Mouse (Mus musculus): ENCODE results near the gene Stxbp3. TPM values are rescaled to one million over a fixed set of nuclear protein-coding genes. Genes with fewer than 3 reads are reported as not detected.

Stxbp3 gene
- total and polyA plus RNA-seq, 3 experiments, result 15.9 to 32.2 TPM; not detected in 1

DNA sequence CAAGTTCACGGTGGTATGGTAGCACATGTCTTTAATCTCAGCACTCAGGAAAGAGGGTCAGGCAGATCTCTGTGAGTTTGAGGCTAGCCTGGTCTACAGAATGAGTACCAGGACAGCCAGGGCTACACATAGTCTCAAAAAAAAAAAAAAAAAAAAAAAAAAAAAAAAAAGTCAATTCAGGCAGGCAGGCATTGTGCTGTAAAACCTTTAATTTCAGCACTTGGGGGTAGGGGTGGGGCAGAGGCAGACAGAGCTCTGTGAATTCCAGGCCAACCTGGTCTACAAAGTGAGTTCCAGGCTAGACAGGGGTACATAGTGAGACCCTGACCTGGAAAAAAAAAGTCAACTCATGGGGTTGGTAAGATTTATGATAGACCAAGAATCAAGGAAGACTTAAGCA, 17.4 kb upstream of the Stxbp3 start:
- no peaks in the 10 kb centered on the region for H3K79me2 ChIP-seq (ENCODE audit: control insufficient read depth, insufficient read depth, low read length, poor library complexity)
- no peak overlapping the region for H3K27ac ChIP-seq (ENCODE audit: control insufficient read depth, low read depth, low read length)
- peaks cover 0 to 8% of the 10 kb centered on the region in 2 experiments; a peak in 1 of 4 replicates for H3K4me1 ChIP-seq (ENCODE audit: control insufficient read depth in 1 of 2, insufficient read depth in 2 of 2, low read length in 2 of 2)
- no peak overlapping the region for H3K4me3 ChIP-seq (ENCODE audit: control insufficient read depth in 1 of 2, insufficient read depth in 1 of 2, low read depth in 2 of 2, low read length in 2 of 2)
- DNase-seq (ENCODE audit: low read depth, low spot score), result no peak
- H3K9ac ChIP-seq (ENCODE audit: control insufficient read depth, low read depth, low read length, poor library complexity, severe bottlenecking), result no peak overlapping the region
- H3K36me3 ChIP-seq (ENCODE audit: control insufficient read depth in 1 of 2, insufficient read depth in 2 of 2, low read length in 2 of 2), result peaks cover 0 to 5% of the 10 kb centered on the region in 2 experiments; a peak in 2 of 4 replicates
- H3K27me3 ChIP-seq (ENCODE audit: control insufficient read depth in 1 of 2, insufficient read depth in 2 of 2, low read length in 2 of 2), result no peaks in the 10 kb centered on the region; a peak in 1 of 4 replicates
- H3K9me3 ChIP-seq (replicated peaks; ENCODE audit: insufficient read depth, low read length), result no peaks in the 10 kb centered on the region
- no peak for TF ChIP-seq TAL1 (IDR thresholded peaks at IDR 0.05; ENCODE audit: low read length)
- TF ChIP-seq ZNF384 (IDR thresholded peaks at IDR 0.05; ENCODE audit: low read depth, low read length), result peak; percentile 32; the same call in 1 of the 2 replicates

DNA sequence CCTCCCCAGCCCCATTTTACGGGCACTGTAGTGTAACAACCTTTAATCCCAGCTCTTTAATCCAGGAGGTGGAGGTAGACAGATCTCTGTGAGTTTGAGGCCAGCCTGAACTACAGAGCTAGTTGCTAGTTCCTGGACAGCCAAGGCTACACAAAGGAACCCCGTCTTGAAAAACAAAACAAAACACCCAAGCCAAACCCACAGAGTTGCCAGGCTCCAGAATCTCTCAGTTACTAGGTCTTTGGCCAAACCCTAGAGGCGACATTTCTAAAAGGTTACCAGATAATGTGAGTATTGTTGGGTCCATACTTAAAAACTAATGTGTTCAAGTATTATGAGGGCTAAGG, 16.8 kb upstream of the Stxbp3 start:
- H3K27ac ChIP-seq (ENCODE audit: control insufficient read depth, low read depth, low read length), result no peak overlapping the region
- no peak for TF ChIP-seq HCFC1 (IDR thresholded peaks at IDR 0.05; ENCODE audit: low read depth, low read length)
- no peak for TF ChIP-seq NRF1 (IDR thresholded peaks at IDR 0.05; ENCODE audit: insufficient read depth, low read depth, low read length, poor library complexity, severe bottlenecking)
- TF ChIP-seq CHD2 (IDR thresholded peaks at IDR 0.05; ENCODE audit: low read length), result no peak
- no peak for TF ChIP-seq EP300 (IDR thresholded peaks at IDR 0.05; ENCODE audit: low read depth in 1 of 2, low read length in 2 of 2)
- TF ChIP-seq GATA1 (IDR thresholded peaks at IDR 0.05; ENCODE audit: low read depth, low read length), result no peak
- TF ChIP-seq SMC3 (IDR thresholded peaks at IDR 0.05; ENCODE audit: low read depth, low read length), result no peak
- no peak for TF ChIP-seq MYB (IDR thresholded peaks at IDR 0.05; ENCODE audit: low read depth, low read length)
- no peak overlapping the region for H3K9ac ChIP-seq (ENCODE audit: control insufficient read depth, low read depth, low read length, poor library complexity, severe bottlenecking)
- H3K4me1 ChIP-seq (ENCODE audit: control insufficient read depth in 1 of 2, insufficient read depth in 2 of 2, low read length in 2 of 2), result peaks cover 0 to 8% of the 10 kb centered on the region in 2 experiments; a peak in 1 of 4 replicates
- DNase-seq (ENCODE audit: low read depth, low spot score), result no peak
- no peaks in the 10 kb centered on the region; a peak in 1 of 4 replicates for H3K27me3 ChIP-seq (ENCODE audit: control insufficient read depth in 1 of 2, insufficient read depth in 2 of 2, low read length in 2 of 2)
- H3K9me3 ChIP-seq (replicated peaks; ENCODE audit: insufficient read depth, low read length), result no peaks in the 10 kb centered on the region
- H3K79me2 ChIP-seq (ENCODE audit: control insufficient read depth, insufficient read depth, low read length, poor library complexity), result no peaks in the 10 kb centered on the region
- H3K4me3 ChIP-seq (ENCODE audit: control insufficient read depth in 1 of 2, insufficient read depth in 1 of 2, low read depth in 2 of 2, low read length in 2 of 2), result no peak overlapping the region
- peaks cover 0 to 5% of the 10 kb centered on the region in 2 experiments; a peak in 2 of 4 replicates for H3K36me3 ChIP-seq (ENCODE audit: control insufficient read depth in 1 of 2, insufficient read depth in 2 of 2, low read length in 2 of 2)

DNA sequence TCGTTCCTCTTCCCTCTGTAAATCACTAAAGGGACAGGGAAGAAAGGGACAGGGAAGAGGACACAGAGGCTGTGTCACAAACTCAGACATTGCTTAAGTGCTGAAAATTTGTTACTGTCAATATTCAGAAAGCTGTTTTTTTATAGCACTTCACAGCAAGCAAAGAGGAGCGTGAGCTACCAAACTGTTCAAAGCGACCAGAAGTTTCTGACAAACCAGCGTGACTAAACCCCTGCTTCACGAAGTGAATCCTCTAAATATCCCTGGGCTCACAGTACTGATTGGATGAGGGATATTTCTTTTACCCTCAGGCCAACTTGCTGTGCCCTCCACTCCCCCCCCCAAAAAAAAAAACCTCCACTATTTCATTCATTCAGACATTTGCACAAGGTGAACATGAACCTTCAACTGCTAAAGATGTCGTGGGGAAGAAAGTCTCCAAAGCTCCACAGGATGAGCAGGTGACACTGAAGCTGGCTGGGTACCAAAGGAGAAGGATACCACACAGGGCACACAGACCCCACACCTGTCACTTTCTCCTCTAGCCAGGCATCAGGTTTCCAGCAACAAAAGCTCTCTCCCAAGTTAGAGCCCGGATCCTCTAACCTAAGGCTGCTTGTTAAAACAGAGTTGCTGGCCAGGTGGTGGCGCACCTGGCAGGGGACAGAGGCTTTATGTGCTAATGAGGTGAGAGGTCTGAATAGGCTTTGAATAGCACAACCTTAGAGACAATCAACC, 16.2 kb upstream of the Stxbp3 start:
- H3K79me2 ChIP-seq (ENCODE audit: control insufficient read depth, insufficient read depth, low read length, poor library complexity), result no peaks in the 10 kb centered on the region
- H3K9me3 ChIP-seq (replicated peaks; ENCODE audit: insufficient read depth, low read length), result no peaks in the 10 kb centered on the region
- peaks cover 0 to 5% of the 10 kb centered on the region in 2 experiments; a peak in 2 of 4 replicates for H3K36me3 ChIP-seq (ENCODE audit: control insufficient read depth in 1 of 2, insufficient read depth in 2 of 2, low read length in 2 of 2)
- H3K9ac ChIP-seq (ENCODE audit: control insufficient read depth, low read depth, low read length, poor library complexity, severe bottlenecking), result no peak overlapping the region
- H3K27me3 ChIP-seq (ENCODE audit: control insufficient read depth in 1 of 2, insufficient read depth in 2 of 2, low read length in 2 of 2), result no peaks in the 10 kb centered on the region; a peak in 1 of 4 replicates
- no peak overlapping the region for H3K4me3 ChIP-seq (ENCODE audit: control insufficient read depth in 1 of 2, insufficient read depth in 1 of 2, low read depth in 2 of 2, low read length in 2 of 2)
- DNase-seq (ENCODE audit: low read depth, low spot score), result no peak
- no peak overlapping the region for H3K27ac ChIP-seq (ENCODE audit: control insufficient read depth, low read depth, low read length)
- H3K4me1 ChIP-seq (ENCODE audit: control insufficient read depth in 1 of 2, insufficient read depth in 2 of 2, low read length in 2 of 2), result peaks cover 0 to 8% of the 10 kb centered on the region in 2 experiments; a peak in 1 of 4 replicates
- TF ChIP-seq HCFC1 (IDR thresholded peaks at IDR 0.05; ENCODE audit: low read depth, low read length) (no peak), KAT2A (conservative IDR thresholded peaks at IDR 0.05; ENCODE audit: low read depth, low read length) (no peak), MAZ (IDR thresholded peaks at IDR 0.05; ENCODE audit: low read depth, low read length) (no peak), RAD21 (IDR thresholded peaks at IDR 0.05; ENCODE audit: low read depth, low read length) (peak; percentile 20), ZMIZ1 (IDR thresholded peaks at IDR 0.05; ENCODE audit: low read depth, low read length) (no peak), TAL1 (IDR thresholded peaks at IDR 0.05; ENCODE audit: low read length) (no peak), GATA1 (IDR thresholded peaks at IDR 0.05; ENCODE audit: low read depth, low read length) (no peak), SMC3 (IDR thresholded peaks at IDR 0.05; ENCODE audit: low read depth, low read length) (peak; percentile 48; the same call in 1 of the 2 replicates), E2F4 (IDR thresholded peaks at IDR 0.05; ENCODE audit: borderline replicate concordance, low read depth, low read length) (no peak), UBTF (IDR thresholded peaks at IDR 0.05; ENCODE audit: borderline replicate concordance, insufficient read depth, low read depth, low read length) (no peak), MEF2A (IDR thresholded peaks at IDR 0.05; ENCODE audit: extremely low read depth, insufficient replicate concordance, low read depth, low read length, poor library complexity, severe bottlenecking) (no peak), ETS1 (IDR thresholded peaks at IDR 0.05; ENCODE audit: low read depth, low read length) (no peak), CTCF (IDR thresholded peaks at IDR 0.05 in 2 of 3, conservative IDR thresholded peaks at IDR 0.05 in 1 of 3; ENCODE audit: control insufficient read depth in 1 of 3, insufficient read depth in 1 of 3, low read depth in 2 of 3, low read length in 3 of 3, poor library complexity in 1 of 3, severe bottlenecking in 1 of 3) (peak in 2 of 3 experiments; percentile 32 to 39; a peak in 3 of 6 replicates), GABPA (IDR thresholded peaks at IDR 0.05; ENCODE audit: low read depth, low read length) (no peak), BHLHE40 (IDR thresholded peaks at IDR 0.05; ENCODE audit: borderline replicate concordance, low read depth, low read length) (no peak), ZKSCAN1 (IDR thresholded peaks at IDR 0.05; ENCODE audit: low read depth, low read length) (no peak)
